ENCODE assay signal across 17 mouse cellular contexts in genomic region chr11:77673428-77673991, GRCm38 (mm10). TPM values are rescaled to one million over a fixed set of nuclear protein-coding genes. Genes with fewer than 3 reads are reported as not detected.
DNase-seq lines count a peak whose midpoint lies in the region; ATAC-seq and TF ChIP-seq lines count a peak whose summit lies in the region.
"Had no signal": no experiment of that assay in that cellular context is flagged by ENCODE, and none has a peak within 500 bp of the region (broad histone marks: within the 10 kb centered on the region; RNA-seq: fewer than 3 reads in every experiment).

No protein-coding gene starts in this region.

- peaks cover 4% of the 10 kb centered on the region for H3K9me3 ChIP-seq in hindbrain, postnatal 0 days (ENCODE audit: low read length)
- H3K9me3 ChIP-seq in hindbrain, embryonic 14.5 days (ENCODE audit: control insufficient read depth, low read length): no peaks in the 10 kb centered on the region
- H3K9me3 ChIP-seq in MEL (replicated peaks; ENCODE audit: insufficient read depth, low read length): no peaks in the 10 kb centered on the region
- H3K9me3 ChIP-seq: intestine, embryonic 15.5 days; lung, embryonic 15.5 days had no signal

- no peaks in the 10 kb centered on the region for H3K27me3 ChIP-seq in hindbrain, postnatal 0 days (ENCODE audit: insufficient read depth, low read length)
- no peaks in the 10 kb centered on the region for H3K27me3 ChIP-seq in hindbrain, embryonic 14.5 days (ENCODE audit: control insufficient read depth, insufficient read depth, low read length)
- H3K27me3 ChIP-seq in MEL (ENCODE audit: control insufficient read depth in 1 of 2, insufficient read depth in 2 of 2, low read length in 2 of 2): no peaks in the 10 kb centered on the region
- H3K27me3 ChIP-seq: heart, embryonic 13.5 days; intestine, embryonic 15.5 days; lung, embryonic 15.5 days had no signal

- TF ChIP-seq POLR2A in MEL (IDR thresholded peaks at IDR 0.05; ENCODE audit: control insufficient read depth in 1 of 2, insufficient read depth in 1 of 2, low read depth in 1 of 2, low read length in 2 of 2, poor library complexity in 1 of 2): no peak

- no peak overlapping the region for H3K4me2 ChIP-seq in hindbrain, postnatal 0 days (ENCODE audit: low read depth, low read length)
- no peak overlapping the region for H3K4me2 ChIP-seq in hindbrain, embryonic 14.5 days (replicated peaks)
- H3K4me2 ChIP-seq: heart, embryonic 13.5 days; intestine, embryonic 15.5 days; lung, embryonic 15.5 days had no signal

- no peak for TF ChIP-seq EP300 in MEL (IDR thresholded peaks at IDR 0.05; ENCODE audit: low read depth in 1 of 2, low read length in 2 of 2)

- WGBS in hindbrain, postnatal 0 days: 69% methylated on average over 4 of the region's 4 CpGs
- WGBS in hindbrain, embryonic 14.5 days: 63% methylated on average over 4 of the region's 4 CpGs

- no peaks in the 10 kb centered on the region for H3K79me2 ChIP-seq in MEL (ENCODE audit: control insufficient read depth, insufficient read depth, low read length, poor library complexity)

- H3K4me3 ChIP-seq in hindbrain, postnatal 0 days (ENCODE audit: low read length): no peak overlapping the region
- H3K4me3 ChIP-seq in hindbrain, embryonic 14.5 days (replicated peaks; ENCODE audit: low read length): no peak overlapping the region
- no peak overlapping the region for H3K4me3 ChIP-seq in MEL (ENCODE audit: control insufficient read depth in 1 of 2, insufficient read depth in 1 of 2, low read depth in 2 of 2, low read length in 2 of 2)
- H3K4me3 ChIP-seq: heart, embryonic 13.5 days; intestine, embryonic 15.5 days; lung, embryonic 15.5 days had no signal

- no peak overlapping the region for H3K9ac ChIP-seq in hindbrain, postnatal 0 days (replicated peaks; ENCODE audit: low read length)
- H3K9ac ChIP-seq in hindbrain, embryonic 14.5 days: no peak overlapping the region
- no peak overlapping the region for H3K9ac ChIP-seq in MEL (ENCODE audit: control insufficient read depth, low read depth, low read length, poor library complexity, severe bottlenecking)
- H3K9ac ChIP-seq: heart, embryonic 13.5 days; intestine, embryonic 15.5 days; lung, embryonic 15.5 days had no signal

- no peak for DNase-seq in hindbrain, postnatal 0 days (ENCODE audit: low spot score)
- DNase-seq in hindbrain, embryonic 14.5 days (ENCODE audit: low spot score): no peak
- DNase-seq in 3T3-L1 (ENCODE audit: low read depth, low spot score): peak; percentile 41
- DNase-seq in MEL (ENCODE audit: low read depth, low spot score): peak; percentile 67
- peak; percentile 61 for DNase-seq in induced T-regulatory cell, adult 2 months (ENCODE audit: low read depth)
- DNase-seq in frontal cortex, postnatal 10 days (ENCODE audit: low spot score in 2 of 2): no peak
- no peak for DNase-seq in left cerebral cortex, postnatal 4 days
- no peak for DNase-seq in testis, postnatal 14 days (ENCODE audit: low spot score)
- DNase-seq: right cerebral cortex, adult 18-20 months had no signal

- intact Hi-C loops in left cerebral cortex, postnatal 4 days (cut with DNase I): no loop called here

- no peak overlapping the region for H3K27ac ChIP-seq in hindbrain, postnatal 0 days
- no peak overlapping the region for H3K27ac ChIP-seq in hindbrain, embryonic 14.5 days
- no peak overlapping the region for H3K27ac ChIP-seq in MEL (ENCODE audit: control insufficient read depth, low read depth, low read length)
- H3K27ac ChIP-seq: heart, embryonic 13.5 days; intestine, embryonic 15.5 days; lung, embryonic 15.5 days had no signal

- TF ChIP-seq RAD21 in MEL (IDR thresholded peaks at IDR 0.05; ENCODE audit: low read depth, low read length): peak; percentile 38

- no peaks in the 10 kb centered on the region for H3K36me3 ChIP-seq in hindbrain, postnatal 0 days (ENCODE audit: insufficient read depth, low read length)
- H3K36me3 ChIP-seq in hindbrain, embryonic 14.5 days (replicated peaks; ENCODE audit: control insufficient read depth, insufficient read depth): no peaks in the 10 kb centered on the region
- H3K36me3 ChIP-seq in MEL (ENCODE audit: control insufficient read depth in 1 of 2, insufficient read depth in 2 of 2, low read length in 2 of 2): no peaks in the 10 kb centered on the region
- H3K36me3 ChIP-seq: heart, embryonic 13.5 days; intestine, embryonic 15.5 days; lung, embryonic 15.5 days had no signal

- no peaks in the 10 kb centered on the region for H3K4me1 ChIP-seq in hindbrain, postnatal 0 days (ENCODE audit: insufficient read depth, low read length)
- no peaks in the 10 kb centered on the region for H3K4me1 ChIP-seq in hindbrain, embryonic 14.5 days (replicated peaks; ENCODE audit: control insufficient read depth, insufficient read depth, low read length)
- H3K4me1 ChIP-seq in MEL (ENCODE audit: control insufficient read depth in 1 of 2, insufficient read depth in 2 of 2, low read length in 2 of 2): no peaks in the 10 kb centered on the region
- H3K4me1 ChIP-seq: heart, embryonic 13.5 days; intestine, embryonic 15.5 days; lung, embryonic 15.5 days had no signal

- ATAC-seq in hindbrain, postnatal 0 days: no peak
- no peak for ATAC-seq in hindbrain, embryonic 14.5 days (ENCODE audit: low FRiP score)
- ATAC-seq: forebrain, embryonic 16.5 days; intestine, embryonic 15.5 days had no signal

- TF ChIP-seq CTCF in hindbrain, postnatal 0 days (IDR thresholded peaks at IDR 0.05; ENCODE audit: low read depth): 0 out of 2 replicates have a peak, but pooled peaks have one; percentile 4
- TF ChIP-seq CTCF in MEL (IDR thresholded peaks at IDR 0.05 in 2 of 3, conservative IDR thresholded peaks at IDR 0.05 in 1 of 3; ENCODE audit: control insufficient read depth in 1 of 3, insufficient read depth in 1 of 3, low read depth in 2 of 3, low read length in 3 of 3, poor library complexity in 1 of 3, severe bottlenecking in 1 of 3): peak; percentile 62 to 65 (median 63)

TF ChIP-seq in MEL, 35 proteins besides CTCF, POLR2A, EP300 and RAD21:
- peak; percentile 61 for TF ChIP-seq SMC3 (IDR thresholded peaks at IDR 0.05; ENCODE audit: low read depth, low read length)
- TF ChIP-seq ZC3H11A (IDR thresholded peaks at IDR 0.05; ENCODE audit: low read depth, low read length): peak; percentile 22; the same call in 1 of the 2 replicates
- TF ChIP-seq POLR2AphosphoS5 (IDR thresholded peaks at IDR 0.05; ENCODE audit: borderline replicate concordance, low read depth, low read length): no peak

RNA-seq across cellular contexts. Expression of gene Nufip2, which starts 12.4 kb away (rescaled TPM):
- total RNA-seq in hindbrain, postnatal 0 days (2014; rRNA removed): 33.6 and 34.5 TPM in 2 replicates
- 3.8 and 4.3 TPM in 2 replicates for polyA plus RNA-seq in hindbrain, postnatal 0 days (2015; fragmentation: Nextera tagmentation; extraction: Ambion mirVana)
- 5.9 and 6.4 TPM in 2 replicates for polyA plus RNA-seq in hindbrain, embryonic 14.5 days (2014; fragmentation: Nextera tagmentation; extraction: Ambion mirVana)
- 47.8 and 50.5 TPM in 2 replicates for total RNA-seq in MEL (2012; rRNA removed)
- polyA plus RNA-seq in MEL (2012; ENCODE audit: insufficient read depth in 1 of 2, insufficient read length in 2 of 2, low read depth in 1 of 2, low replicate concordance in 2 of 2, missing spikeins in 1 of 2): 10 to 100 TPM; 24.7 to 56.1 TPM
- 10 to 100 TPM; 74.1 to 76.0 TPM for total RNA-seq in left cerebral cortex, postnatal 4 days (2021)

RNA-seq across cellular contexts. Expression of gene Cryba1, which starts 51.6 kb away (rescaled TPM):
- 1.5 TPM in 1 of 2 replicates, not detected in the other for total RNA-seq in hindbrain, postnatal 0 days (2014; rRNA removed)
- 0.49 and 0.51 TPM in 2 replicates for polyA plus RNA-seq in hindbrain, postnatal 0 days (2015; fragmentation: Nextera tagmentation; extraction: Ambion mirVana)
- polyA plus RNA-seq in hindbrain, embryonic 14.5 days (2014; fragmentation: Nextera tagmentation; extraction: Ambion mirVana): 0.47 and 0.62 TPM in 2 replicates
- not detected in 2 replicates for total RNA-seq in MEL (2012; rRNA removed)
- polyA plus RNA-seq in MEL (2012; ENCODE audit: insufficient read depth in 1 of 2, insufficient read length in 2 of 2, low read depth in 1 of 2, low replicate concordance in 2 of 2, missing spikeins in 1 of 2): not detected
- under 1 TPM; 0.26 to 0.52 TPM for total RNA-seq in left cerebral cortex, postnatal 4 days (2021)
- total RNA-seq: adrenal gland, postnatal 4 days; common myeloid progenitor, adult 5-6 weeks; left cerebral cortex, adult 8-10 months had no signal
- polyA plus RNA-seq: intestine, embryonic 15.5 days; lung, embryonic 15.5 days; stomach, embryonic 16.5 days had no signal

Comparison
In these comparisons a context has a peak if more than half of its experiments do, and no peak if none do; other contexts are left out.
1. DNase-seq: peak in 3T3-L1 (single experiment), MEL (single experiment) and induced T-regulatory cell, adult 2 months (single experiment); none in hindbrain, postnatal 0 days (single experiment), hindbrain, embryonic 14.5 days (single experiment), frontal cortex, postnatal 10 days (0 of 2), left cerebral cortex, postnatal 4 days (single experiment) and testis, postnatal 14 days (single experiment).